Mouse (Mus musculus) liver, embryonic 15.5 days (tissue): Measurements from ENCODE around the gene Nhlrc4. TPM values are rescaled to one million over a fixed set of nuclear protein-coding genes. Genes with fewer than 3 reads are reported as not detected.
A peak's percentile ranks its signal among the peaks of the same experiment; 100 is the strongest.

Experiments
- ATAC-seq: fragments of 200-750 bp; cut with Nextera tagmentation; 2 replicates; pipeline ENCODE4 v1.8.0; 2017; ENCODE audit warnings: moderate number of reproducible peaks, mild to moderate bottlenecking, moderate library complexity; ENCODE audit not compliant: insufficient read depth
- H3K27ac ChIP-seq: fragments of 300-500 bp; sonication (generic); replicated peaks from 2 replicates; pipeline ENCODE4 v1.5.1; 2015; ENCODE audit warnings: mild to moderate bottlenecking, inconsistent platforms
- H3K27me3 ChIP-seq: fragments of 300-500 bp; sonication (generic); 2 replicates; pipeline ENCODE4 v1.6.1; 2015; ENCODE audit warnings: mild to moderate bottlenecking, inconsistent platforms
- H3K36me3 ChIP-seq: fragments of 300-500 bp; sonication (generic); replicated peaks from 2 replicates; pipeline ENCODE4 v1.6.1; 2015; ENCODE audit warnings: moderate library complexity, mild to moderate bottlenecking, inconsistent platforms
- H3K4me1 ChIP-seq: fragments of 300-500 bp; sonication (generic); replicated peaks from 2 replicates; pipeline ENCODE4 v1.6.1; 2015; ENCODE audit warnings: inconsistent platforms
- H3K4me2 ChIP-seq: fragments of 300-500 bp; sonication (generic); 2 replicates; pipeline ENCODE4 v1.6.1; 2015; ENCODE audit warnings: moderate library complexity, mild to moderate bottlenecking, inconsistent platforms
- H3K4me3 ChIP-seq: fragments of 300-500 bp; sonication (generic); replicated peaks from 2 replicates; pipeline ENCODE4 v1.5.1; 2015; ENCODE audit warnings: mild to moderate bottlenecking, inconsistent platforms
- H3K9ac ChIP-seq: fragments of 300-500 bp; sonication (generic); 2 replicates; pipeline ENCODE4 v1.6.1; 2015; ENCODE audit warnings: moderate library complexity, mild to moderate bottlenecking, inconsistent platforms
- H3K9me3 ChIP-seq: fragments of 300-500 bp; sonication (generic); replicated peaks from 2 replicates; pipeline ENCODE4 v1.6.1; 2016; ENCODE audit warnings: inconsistent platforms
- WGBS: fragments of 180-500 bp; shearing (Covaris S2); methylation state at CpG from one replicate; pipeline ENCODE4 v1.1.7; 2015; ENCODE audit warnings: mixed read lengths; ENCODE audit not compliant: insufficient replicate concordance; 5-methylcytosine and 5-hydroxymethylcytosine counted together
- polyA plus RNA-seq: library from polyadenylated mRNA; unstranded; fragments of >200 nt; fragmentation: Nextera tagmentation; extraction: Ambion mirVana; gene quantifications from 2 replicates; pipeline ENCODE4 v1.2.1, GENCODE M21; 2015

Gene Nhlrc4
- polyA plus RNA-seq, 1 experiment from 2014 or later, result 6.7 TPM

DNA sequence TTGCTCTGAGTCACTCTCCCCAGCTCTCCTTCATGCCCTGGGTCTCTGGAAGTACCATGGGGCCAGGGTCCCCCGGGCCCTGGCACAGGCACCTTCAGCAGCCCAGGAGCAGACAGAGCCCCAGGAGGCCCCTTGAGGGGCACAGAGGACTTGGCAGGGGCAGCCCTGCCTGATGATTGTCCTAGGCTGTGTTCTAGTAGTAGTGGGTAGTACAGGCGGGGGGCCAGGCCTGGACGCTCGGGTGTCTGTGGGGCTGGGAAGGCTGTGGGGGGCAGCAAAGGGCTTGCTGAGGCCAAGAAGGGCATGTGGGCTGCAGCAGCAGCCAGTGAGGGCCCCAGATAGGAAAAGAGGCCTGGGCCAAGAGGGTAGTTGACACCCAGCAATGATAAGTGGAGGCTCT is 2.8 kb upstream of the Nhlrc4 start:
- Histone ChIP-seq H3K9me3 (no peaks in the 10 kb centered on the region), H3K27me3 (peaks cover 39% of the 10 kb centered on the region), H3K4me2 (peak overlapping the region; percentile 79), H3K36me3 (no peaks in the 10 kb centered on the region), H3K9ac (peak overlapping the region; percentile 69), H3K4me3 (no peak overlapping the region), H3K27ac (peak overlapping the region; percentile 99), H3K4me1 (peaks cover 84% of the 10 kb centered on the region)
- no peak for ATAC-seq
- WGBS, result 44% methylated on average over 4 of the region's 4 CpGs

DNA sequence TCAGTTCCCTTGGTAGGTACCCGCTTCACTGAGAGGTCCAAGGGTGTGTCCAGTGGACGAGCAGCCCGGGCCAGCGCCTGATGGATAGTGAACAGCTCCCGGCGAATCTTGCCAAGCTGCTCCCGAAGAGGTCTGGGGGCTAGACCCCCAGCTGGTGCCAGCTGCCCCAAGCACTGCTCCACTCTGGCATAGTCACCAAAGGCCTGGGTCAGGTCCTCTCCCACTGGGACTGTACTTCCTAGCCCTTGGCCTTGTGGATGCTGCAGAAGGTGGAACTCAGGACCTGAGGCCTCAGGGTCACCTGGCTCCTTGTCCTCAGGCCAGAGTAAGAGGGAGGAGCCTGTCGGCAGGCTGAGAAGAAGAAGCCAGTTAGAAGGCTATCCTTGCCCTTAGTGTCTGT is 2.1 kb upstream of the Nhlrc4 start:
- Histone ChIP-seq H3K4me2 (peak overlapping the region; percentile 79), H3K4me3 (peak overlapping the region; percentile 21; the same call in 1 of the 2 replicates), H3K4me1 (peaks cover 78% of the 10 kb centered on the region), H3K9ac (peak overlapping the region; percentile 69), H3K36me3 (no peaks in the 10 kb centered on the region), H3K27ac (peak overlapping the region; percentile 99), H3K9me3 (no peaks in the 10 kb centered on the region), H3K27me3 (peaks cover 32% of the 10 kb centered on the region)
- ATAC-seq, result no peak
- 73% methylated on average over 8 of the region's 8 CpGs for WGBS

DNA sequence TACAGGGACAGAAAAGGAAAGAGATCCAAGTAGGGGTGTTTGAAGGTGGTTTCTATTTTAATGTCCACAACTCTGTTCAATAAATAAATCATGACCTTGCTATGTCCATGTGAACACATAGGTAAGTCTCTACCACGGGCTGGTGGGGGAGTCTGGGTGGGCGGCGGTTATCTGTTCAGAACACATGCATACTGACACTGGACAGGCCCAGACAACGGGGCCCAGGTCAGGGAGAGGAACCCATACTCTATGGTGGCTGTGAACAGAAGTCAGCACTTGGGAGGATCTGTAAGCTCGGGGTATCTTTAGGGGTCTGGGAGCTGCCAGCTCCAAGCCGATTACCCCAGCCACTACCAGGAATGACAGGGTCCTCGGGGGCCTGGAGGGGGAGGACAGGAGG is 1.6 kb upstream of the Nhlrc4 start:
- H3K27ac ChIP-seq, result peak overlapping the region; percentile 99
- H3K36me3 ChIP-seq, result no peaks in the 10 kb centered on the region
- WGBS, result 40% methylated on average over 7 of the region's 7 CpGs
- peak overlapping the region; percentile 69 for H3K9ac ChIP-seq
- H3K4me1 ChIP-seq, result peaks cover 72% of the 10 kb centered on the region
- peak overlapping the region; percentile 21 for H3K4me3 ChIP-seq
- no peaks in the 10 kb centered on the region for H3K9me3 ChIP-seq
- peaks cover 26% of the 10 kb centered on the region for H3K27me3 ChIP-seq
- peak overlapping the region; percentile 79 for H3K4me2 ChIP-seq
- peak; percentile 16; the same call in 1 of the 2 replicates for ATAC-seq

DNA sequence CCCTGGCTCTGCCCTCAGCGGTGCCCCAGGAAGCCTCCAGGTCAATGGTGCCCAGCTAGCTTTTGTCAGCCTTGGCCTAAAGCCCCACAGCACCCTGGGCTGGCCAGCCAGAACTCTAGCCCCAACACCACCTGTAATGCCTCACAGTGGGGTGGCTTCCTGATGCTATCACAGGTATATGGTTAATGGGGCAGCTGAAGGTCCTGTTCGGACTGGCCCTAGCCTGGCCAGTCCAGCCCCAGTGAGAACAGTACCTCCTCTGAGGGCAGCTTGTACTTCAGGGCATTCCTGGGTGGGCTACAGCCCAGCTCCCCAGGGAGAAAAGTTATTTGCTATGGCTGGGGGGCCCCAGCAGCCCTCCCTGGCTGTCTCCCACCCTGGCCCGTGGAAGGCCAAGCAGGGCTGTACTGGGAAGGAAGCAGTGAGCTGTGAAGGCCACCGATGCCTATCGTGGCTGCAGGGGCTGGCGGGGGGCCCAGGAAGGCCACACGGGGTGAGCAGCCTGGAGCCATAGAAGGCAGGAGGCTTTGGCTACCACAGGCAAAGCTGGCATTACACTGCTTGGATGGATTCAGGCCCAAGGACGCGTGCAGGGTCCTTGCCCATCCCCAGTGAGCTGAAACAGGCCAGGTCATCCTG is 875 bp upstream of the Nhlrc4 start:
- WGBS, result 79% methylated on average over 9 of the region's 9 CpGs
- H3K4me2 ChIP-seq, result peak overlapping the region; percentile 79
- peak overlapping the region; percentile 69 for H3K9ac ChIP-seq

DNA sequence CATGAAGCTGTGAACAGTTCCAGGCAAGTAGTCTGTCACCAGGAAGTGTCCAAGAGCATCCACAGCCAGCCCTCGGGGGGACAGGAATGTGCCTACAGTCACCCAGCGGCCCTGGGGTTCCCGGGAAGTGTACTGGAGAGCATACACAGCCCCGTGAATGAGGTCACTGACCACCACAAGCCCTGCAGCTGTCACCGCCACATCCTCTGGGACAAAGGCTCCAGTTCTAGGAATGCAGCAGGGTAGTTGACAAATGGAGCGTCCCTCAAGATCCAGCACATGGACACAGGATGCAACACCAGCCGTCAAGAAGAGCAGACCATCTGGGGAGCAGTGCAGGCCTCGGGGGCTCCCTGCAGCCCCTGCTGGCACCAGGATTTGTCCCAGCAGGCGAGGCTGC is 992 bp downstream of the Nhlrc4 start:
- WGBS, result 72% methylated on average over 9 of the region's 9 CpGs
- H3K4me1 ChIP-seq, result peaks cover 82% of the 10 kb centered on the region

More for the DNA sequence above, 875 bp upstream of the Nhlrc4 start:
- Histone ChIP-seq H3K27me3 (peaks cover 19% of the 10 kb centered on the region), H3K36me3 (peaks cover 4% of the 10 kb centered on the region), H3K4me3 (0 out of 2 replicates have a peak overlapping the region, but pooled peaks have one; percentile 0), H3K4me1 (peaks cover 71% of the 10 kb centered on the region), H3K27ac (peak overlapping the region; percentile 99), H3K9me3 (no peaks in the 10 kb centered on the region)
- no peak for ATAC-seq

DNA sequence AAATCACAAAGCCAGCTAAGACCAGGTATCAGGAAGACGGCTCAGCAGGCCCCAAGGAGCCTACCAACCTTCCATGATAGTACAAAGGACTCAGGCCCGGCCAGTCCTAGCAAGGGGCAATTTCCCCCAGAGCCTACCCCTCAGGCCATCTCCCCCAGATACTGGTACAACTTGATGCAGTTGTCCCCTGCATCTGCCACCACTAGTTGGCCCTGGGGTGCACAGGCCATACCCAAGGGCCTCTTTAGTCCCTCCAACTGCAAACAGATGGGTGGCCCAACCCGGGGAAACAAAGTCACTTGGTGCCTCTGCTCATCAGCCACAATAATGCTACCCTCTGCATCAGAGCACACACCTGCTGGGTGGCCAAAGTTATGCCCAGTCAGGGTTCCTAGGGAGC is 1.5 kb downstream of the Nhlrc4 start:
- 23% methylated on average over 3 of the region's 3 CpGs for WGBS
- Histone ChIP-seq H3K27me3 (no peaks in the 10 kb centered on the region), H3K9me3 (no peaks in the 10 kb centered on the region), H3K27ac (peak overlapping the region; percentile 99), H3K9ac (peak overlapping the region; percentile 69), H3K36me3 (peaks cover 28% of the 10 kb centered on the region), H3K4me1 (peaks cover 83% of the 10 kb centered on the region), H3K4me2 (peak overlapping the region; percentile 79), H3K4me3 (peak overlapping the region; percentile 83)
- peak; percentile 36 for ATAC-seq

More for the DNA sequence above, 992 bp downstream of the Nhlrc4 start:
- H3K4me3 ChIP-seq, result peak overlapping the region; percentile 83
- no peak for ATAC-seq
- H3K9ac ChIP-seq, result peak overlapping the region; percentile 69
- no peaks in the 10 kb centered on the region for H3K9me3 ChIP-seq
- H3K27ac ChIP-seq, result peak overlapping the region; percentile 99
- H3K36me3 ChIP-seq, result peaks cover 22% of the 10 kb centered on the region
- peaks cover under 1% of the 10 kb centered on the region; the same call in 1 of the 2 replicates for H3K27me3 ChIP-seq
- H3K4me2 ChIP-seq, result peak overlapping the region; percentile 79

DNA sequence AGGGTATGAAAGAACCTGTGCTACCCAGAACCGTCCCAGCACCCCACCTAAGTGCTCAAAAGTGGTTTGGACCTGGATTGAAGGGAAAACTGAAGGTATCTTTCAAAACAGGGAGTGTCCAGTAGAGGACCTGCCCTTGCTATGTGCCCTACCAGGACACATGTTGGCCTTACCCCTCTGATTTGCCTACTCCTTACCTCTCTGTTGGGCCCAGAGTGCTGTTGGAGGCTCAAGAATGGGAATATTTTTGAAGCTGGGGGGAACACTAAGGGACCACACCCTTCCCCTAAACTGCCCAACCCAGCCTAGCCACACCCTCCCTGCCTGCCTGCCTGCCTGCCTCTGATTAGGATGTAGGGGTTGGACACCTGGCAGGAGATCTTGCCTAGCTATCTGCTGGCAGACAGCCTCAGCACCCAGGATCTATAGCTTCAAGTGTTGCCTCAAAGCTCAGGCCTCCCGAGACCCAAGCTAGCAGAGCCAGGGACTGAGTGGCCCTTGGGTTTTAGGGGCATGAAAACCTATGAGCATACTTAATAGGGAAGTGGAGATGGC is 2.1 kb downstream of the Nhlrc4 start:
- H3K27ac ChIP-seq, result peak overlapping the region; percentile 99
- H3K4me1 ChIP-seq, result peaks cover 82% of the 10 kb centered on the region
- WGBS, result 18% methylated on average over 2 of the region's 2 CpGs

DNA sequence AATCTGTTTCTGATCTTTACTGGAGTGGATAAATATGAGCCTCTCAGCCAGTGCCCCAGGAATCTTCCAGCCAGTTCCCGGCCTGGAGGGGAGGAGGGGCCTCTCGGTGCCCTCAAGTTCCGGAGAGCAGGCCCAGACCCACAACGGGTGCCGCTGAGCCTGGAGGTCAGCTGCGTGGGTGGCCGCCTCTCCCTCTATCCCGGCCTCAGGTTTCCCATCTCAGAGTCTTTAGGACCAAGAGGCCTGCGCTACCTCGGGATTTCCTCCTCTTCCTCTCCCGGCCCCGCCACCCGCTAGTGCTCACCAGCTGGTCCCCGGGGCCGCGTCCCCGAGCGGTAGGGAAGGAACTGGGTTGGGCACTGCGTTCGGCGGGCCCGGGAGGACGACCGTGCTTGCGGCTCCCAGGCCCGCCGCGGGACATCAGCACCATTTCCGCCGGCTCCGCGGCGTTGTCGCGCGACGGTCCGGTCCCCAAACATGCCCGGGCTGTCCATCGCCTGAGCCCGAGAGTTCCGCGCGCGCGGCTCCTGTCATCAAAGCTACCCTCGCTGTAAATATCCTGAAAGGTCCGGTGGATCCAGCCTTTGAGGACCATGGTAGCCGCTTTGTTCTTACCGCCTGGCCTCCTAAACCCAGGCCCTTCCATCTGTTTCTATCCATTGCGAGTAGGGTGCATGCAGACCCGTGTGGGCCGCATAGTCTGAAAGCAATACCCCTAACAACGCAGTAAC is 3.1 kb downstream of the Nhlrc4 start:
- Histone ChIP-seq H3K9me3 (no peaks in the 10 kb centered on the region), H3K36me3 (peaks cover 43% of the 10 kb centered on the region), H3K27ac (peak overlapping the region; percentile 99), H3K4me3 (peak overlapping the region; percentile 83), H3K4me2 (peak overlapping the region; percentile 79), H3K27me3 (no peaks in the 10 kb centered on the region), H3K9ac (peak overlapping the region; percentile 96), H3K4me1 (peaks cover 82% of the 10 kb centered on the region)
- no peak for ATAC-seq
- WGBS, result 1% methylated on average over 54 of the region's 54 CpGs

More for the DNA sequence above, 2.1 kb downstream of the Nhlrc4 start:
- peak overlapping the region; percentile 79 for H3K4me2 ChIP-seq
- H3K9ac ChIP-seq, result peak overlapping the region; percentile 96
- H3K36me3 ChIP-seq, result peaks cover 33% of the 10 kb centered on the region
- no peaks in the 10 kb centered on the region for H3K9me3 ChIP-seq
- H3K27me3 ChIP-seq, result no peaks in the 10 kb centered on the region
- peak; percentile 89 for ATAC-seq
- H3K4me3 ChIP-seq, result peak overlapping the region; percentile 83

DNA sequence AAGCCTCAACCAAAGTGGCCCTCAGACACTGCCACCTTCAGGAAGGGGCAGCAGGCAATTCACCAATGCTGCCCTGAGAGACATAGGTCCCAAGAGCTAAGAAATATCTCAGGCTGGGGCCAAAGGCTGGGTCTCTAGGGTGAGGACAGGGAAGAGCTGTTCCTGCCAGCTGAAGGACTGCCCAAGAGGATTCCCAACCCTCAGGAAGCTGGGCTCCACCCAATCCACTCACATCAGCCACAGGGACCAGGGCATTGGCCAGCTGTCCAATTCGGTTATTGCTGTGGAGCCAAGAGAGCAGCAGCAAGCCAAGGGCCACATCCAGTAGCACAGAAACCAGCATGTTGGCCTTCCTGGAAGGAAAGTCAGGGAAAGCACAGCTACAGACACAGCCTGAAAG is 10.2 kb downstream of the Nhlrc4 start:
- no peak overlapping the region for H3K27ac ChIP-seq
- peak overlapping the region; percentile 10 for H3K4me3 ChIP-seq
- no peaks in the 10 kb centered on the region for H3K9me3 ChIP-seq
- no peaks in the 10 kb centered on the region for H3K27me3 ChIP-seq
- H3K4me1 ChIP-seq, result peaks cover 66% of the 10 kb centered on the region
- H3K36me3 ChIP-seq, result peaks cover 100% of the 10 kb centered on the region
- whole genome bisulfite sequencing, result 92% methylated on average over 1 of the region's 1 CpGs
- no peak for ATAC-seq
- H3K9ac ChIP-seq, result no peak overlapping the region
- H3K4me2 ChIP-seq, result no peak overlapping the region

DNA sequence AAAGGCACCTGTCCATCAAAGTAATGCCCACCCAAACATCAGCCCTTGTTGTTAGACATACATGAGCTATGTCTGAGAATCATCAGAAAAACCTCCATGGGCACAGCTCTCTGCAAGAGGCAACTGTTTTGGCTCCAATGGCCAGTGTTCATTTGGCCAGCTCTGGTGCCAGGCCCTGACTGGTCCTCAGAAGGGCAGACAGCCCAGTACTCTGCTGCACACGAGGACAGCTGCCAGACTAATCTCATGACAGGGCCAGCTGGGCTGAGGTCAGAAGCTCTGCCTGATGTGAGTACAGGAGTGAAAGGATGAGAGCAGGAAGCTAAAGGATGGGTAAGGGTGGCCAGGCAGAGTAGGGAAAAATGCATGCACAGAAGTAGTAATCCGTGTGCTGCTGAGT is 19.4 kb downstream of the Nhlrc4 start:
- 0 out of 2 replicates have a peak overlapping the region, but pooled peaks have one; percentile 29 for H3K27ac ChIP-seq

DNA sequence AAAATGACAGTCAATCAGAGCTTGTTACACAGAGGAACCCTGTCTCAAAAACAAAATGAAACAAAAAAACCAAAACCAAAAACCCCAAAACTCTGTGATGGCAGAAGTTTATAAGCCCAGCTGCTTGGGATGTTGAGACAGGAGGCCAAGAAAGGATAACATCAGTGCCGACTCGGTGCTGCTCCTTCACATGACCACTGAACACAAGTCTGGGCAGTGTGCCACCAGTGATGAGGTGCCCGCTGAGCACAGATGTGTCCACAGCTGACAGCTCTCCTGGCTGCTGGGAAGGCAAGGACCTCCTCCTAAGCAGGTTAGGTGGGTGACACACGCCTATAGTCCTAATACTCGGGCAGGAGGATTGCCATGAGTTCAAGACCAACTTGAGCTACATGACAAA is 22.6 kb downstream of the Nhlrc4 start:
- Histone ChIP-seq H3K36me3 (peaks cover 34% of the 10 kb centered on the region), H3K9me3 (no peaks in the 10 kb centered on the region), H3K27me3 (no peaks in the 10 kb centered on the region), H3K9ac (no peak overlapping the region), H3K4me1 (peaks cover 48% of the 10 kb centered on the region), H3K4me2 (no peak overlapping the region; the same call in 1 of the 2 replicates), H3K27ac (peak overlapping the region; percentile 53), H3K4me3 (no peak overlapping the region)
- 74% methylated on average over 5 of the region's 5 CpGs for WGBS
- no peak for ATAC-seq

More for the DNA sequence above, 19.4 kb downstream of the Nhlrc4 start:
- Histone ChIP-seq H3K4me1 (peaks cover 28% of the 10 kb centered on the region), H3K9ac (no peak overlapping the region), H3K36me3 (peaks cover 66% of the 10 kb centered on the region), H3K9me3 (no peaks in the 10 kb centered on the region), H3K4me3 (no peak overlapping the region), H3K27me3 (no peaks in the 10 kb centered on the region), H3K4me2 (no peak overlapping the region)
- no peak for ATAC-seq
- 71% methylated on average over 2 of the region's 2 CpGs for WGBS
